Mouse (Mus musculus) T-cell, adult 2 months (primary cell): ENCODE data around the gene Kif17.

Experiments
- DNase-seq: peaks from one replicate; pipeline ENCODE4 v3.0.0; 2022; ENCODE audit warnings: low spot score

Kif17 gene

GRCm38 (mm10) chr4:138261843-138262681 lies 11.8 kb downstream of the Kif17 start:
- peak; percentile 82 for DNase-seq

DNA sequence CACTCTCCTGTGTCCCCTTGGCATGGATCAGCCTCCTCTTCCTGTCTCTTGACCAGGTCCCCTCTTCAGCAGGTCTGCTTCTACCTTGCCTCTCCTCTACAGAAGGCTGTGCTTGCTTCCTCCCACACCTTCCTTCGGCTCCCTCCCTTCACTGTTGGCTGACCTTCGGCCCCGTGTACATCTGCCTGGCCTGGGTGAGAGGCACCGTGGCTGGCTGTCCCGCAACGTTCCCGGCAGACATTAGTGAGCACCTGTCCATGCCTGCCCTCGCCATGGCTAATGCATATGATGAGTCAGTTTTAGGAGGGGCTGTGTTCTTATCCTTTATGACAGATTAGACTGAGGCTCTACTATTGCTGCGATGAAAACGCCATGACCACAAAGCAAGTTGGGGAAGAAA lies 17.6 kb downstream of the Kif17 start:
- DNase-seq: no peak

DNA sequence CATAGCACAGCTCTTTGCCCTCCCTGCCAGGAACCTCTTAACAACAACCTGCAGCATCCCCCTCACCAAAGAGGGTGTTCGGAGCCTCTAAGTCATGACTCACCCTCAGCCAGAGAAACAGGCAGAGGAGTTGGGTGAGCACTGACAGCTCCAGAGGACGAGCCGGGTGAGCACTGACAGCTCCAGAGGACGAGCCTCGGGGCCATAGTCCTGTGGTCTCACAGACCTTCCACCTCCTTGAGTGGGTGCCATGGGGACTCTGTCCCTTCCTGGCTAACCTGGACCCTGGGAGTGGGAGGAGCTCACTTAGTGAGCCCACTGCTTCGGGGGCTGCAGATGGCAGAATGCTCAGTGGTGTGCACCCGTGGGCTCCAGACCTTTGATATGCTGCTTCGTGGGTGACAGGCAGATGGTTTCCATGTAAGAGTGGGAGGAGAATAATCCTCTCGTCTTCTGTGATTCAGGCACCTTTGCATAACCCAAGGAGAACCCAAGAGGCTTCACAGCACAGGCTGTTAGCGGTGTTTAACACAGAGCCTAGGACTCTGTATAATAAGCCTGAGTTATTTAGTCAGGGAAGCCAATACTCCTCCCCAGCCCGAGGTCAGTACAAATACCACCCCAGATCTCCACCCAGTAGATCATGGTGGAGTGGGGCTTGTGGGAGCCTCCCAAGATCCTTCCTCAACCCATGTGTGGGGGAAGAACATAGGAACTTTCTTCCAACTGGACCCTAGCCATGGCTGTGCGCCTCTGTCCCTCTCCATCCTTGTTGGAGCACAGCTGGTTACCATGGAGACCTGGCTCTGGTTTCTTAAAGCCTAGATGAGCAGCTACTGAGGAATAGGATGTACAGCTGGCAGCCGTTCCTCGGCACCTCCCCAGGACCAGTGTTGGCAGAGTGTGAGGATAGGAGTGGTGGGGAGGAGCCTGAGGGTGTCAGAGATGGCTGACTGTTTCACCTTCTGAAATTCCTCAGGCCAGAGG lies 22.1 kb downstream of the Kif17 start:
- DNase-seq: no peak

DNA sequence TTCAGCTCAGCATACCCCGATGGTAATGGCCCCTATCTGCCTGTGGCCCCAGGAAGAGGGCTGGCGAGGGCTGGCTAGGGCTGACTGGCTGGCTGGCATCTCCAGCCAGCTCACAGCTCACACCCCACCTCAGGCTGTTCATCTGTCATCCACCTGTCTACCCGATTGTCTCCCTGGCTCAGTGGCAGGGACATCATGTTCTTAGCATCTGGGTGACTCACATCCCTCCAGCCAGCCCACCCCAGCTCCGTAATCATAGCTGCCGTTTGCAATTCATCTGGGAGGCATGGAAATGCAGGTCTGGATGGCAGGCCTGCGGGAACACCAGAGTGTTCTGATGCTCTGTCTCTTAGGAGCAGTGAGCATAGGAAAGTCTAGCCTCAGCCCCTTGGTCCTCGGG lies 28.1 kb downstream of the Kif17 start:
- no peak for DNase-seq

GRCm38 (mm10) chr4:138282834-138283233 lies 32.6 kb downstream of the Kif17 start:
- peak; percentile 82 for DNase-seq

GRCm38 (mm10) chr4:138286411-138286810 lies 36.2 kb downstream of the Kif17 start:
- DNase-seq: no peak

DNA sequence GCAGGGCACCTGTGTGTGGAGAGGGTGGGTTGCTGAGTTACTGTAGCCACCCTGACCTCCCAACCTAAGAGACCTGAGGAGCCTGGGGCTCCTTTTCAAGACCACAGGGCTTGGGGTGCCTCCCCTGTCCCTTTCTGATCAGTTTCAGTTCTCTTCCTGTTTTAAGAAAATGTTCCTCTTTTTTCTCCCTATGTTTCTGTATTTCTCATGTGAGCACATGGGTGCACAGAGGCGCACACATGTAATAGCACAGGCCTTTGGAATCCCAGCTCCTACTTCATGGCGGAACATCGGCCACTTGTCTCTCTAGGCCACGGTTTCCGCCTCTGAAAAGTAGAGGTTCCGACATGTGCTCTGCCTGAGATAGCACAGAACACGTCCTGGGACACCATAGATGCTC lies 38.5 kb downstream of the Kif17 start:
- DNase-seq: no peak

DNA sequence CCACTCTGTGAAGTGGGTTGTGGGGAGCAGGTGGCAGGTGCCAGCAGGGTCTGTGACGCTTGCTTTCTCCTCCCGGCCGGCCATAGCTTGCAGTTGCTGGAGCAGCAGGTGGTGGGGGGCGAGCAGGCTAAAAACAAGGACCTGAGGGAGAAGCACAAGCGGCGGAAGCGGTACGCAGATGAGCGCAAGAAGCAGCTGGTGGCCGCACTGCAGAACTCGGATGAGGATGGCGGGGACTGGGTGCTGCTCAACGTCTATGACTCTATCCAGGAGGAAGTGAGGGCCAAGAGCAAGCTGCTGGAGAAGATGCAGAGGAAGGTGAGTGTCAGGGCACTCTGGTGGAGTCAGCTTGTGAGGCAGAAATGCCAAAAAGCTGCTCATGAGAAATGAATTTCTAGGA lies 41.8 kb downstream of the Kif17 start:
- no peak for DNase-seq

- DNase-seq: no peak
Observed at GRCm38 (mm10) chr4:138293261-138293948, 43.2 kb downstream of the Kif17 start.

DNA sequence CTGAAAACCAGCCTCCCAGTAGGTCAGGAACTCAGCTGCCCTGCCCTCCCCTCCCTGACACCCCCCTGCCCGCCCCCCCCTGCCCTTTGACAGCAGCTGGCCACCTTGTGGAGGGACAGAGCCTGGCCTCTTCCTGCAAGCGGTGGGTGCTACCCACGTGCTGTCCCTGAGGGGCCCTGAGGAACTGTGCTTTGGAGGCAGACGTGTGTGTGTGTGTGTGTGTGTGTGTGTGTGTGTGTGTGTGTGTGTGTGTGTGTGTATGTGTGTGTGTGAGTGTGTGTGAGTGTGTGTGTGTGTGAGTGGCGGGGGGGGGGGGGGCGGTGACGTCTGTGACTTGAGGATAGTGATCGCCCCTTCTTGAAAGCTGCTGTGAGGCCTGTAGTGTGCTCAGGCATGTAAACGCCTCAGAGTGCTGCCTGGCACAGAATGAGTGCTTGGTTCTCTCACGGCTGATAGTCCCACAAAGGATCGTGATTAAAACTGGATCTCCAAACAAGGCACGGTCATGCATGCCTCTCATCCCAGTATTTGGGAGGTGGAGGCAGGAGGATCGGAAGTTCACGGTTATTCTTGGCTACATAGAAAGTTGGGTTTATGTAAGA lies 43.8 kb downstream of the Kif17 start:
- DNase-seq: no peak

DNA sequence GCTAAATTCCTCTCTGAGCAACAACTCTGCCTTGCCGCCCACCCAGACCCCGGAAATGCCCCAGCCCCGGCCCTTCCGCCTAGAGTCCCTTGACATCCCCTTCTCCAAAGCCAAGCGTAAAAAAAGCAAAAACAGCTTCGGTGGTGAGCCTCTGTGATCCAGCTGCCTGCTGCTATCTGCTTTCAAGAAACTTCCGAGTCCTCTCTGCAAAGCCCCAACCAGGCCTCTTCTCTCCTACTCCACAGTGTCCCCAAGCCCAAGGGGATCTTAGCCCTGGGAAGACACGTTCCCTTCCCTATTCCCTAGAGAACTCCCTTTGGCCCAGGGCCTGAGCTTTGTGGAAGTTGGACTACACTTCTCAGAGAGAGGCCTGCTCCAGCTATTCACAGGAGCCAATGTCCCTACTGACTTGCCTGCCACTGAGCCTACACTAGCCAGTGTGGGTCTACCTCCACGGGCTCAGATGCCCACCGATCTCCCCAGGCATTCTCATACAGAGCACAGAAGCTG lies 51.1 kb downstream of the Kif17 start:
- DNase-seq: no peak

DNA sequence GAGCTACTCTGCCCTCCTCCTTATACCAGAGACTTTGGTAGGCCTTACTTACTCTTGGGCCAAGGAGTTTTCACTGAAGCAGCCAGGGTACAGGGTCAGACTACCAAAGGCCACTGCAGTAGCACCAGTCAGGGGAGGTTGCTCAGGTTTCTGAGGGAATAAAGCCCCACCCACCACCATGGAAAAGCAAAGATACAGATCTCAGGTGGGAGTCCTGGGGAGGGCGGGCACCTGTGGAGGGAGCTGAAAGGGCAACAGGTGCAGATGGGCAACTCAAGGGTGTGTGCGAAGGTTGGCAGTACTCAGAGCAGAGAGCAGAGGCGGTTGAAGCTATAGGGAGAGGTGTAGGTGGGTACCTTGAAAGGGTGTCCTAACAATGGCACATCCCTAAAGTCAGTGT lies 52.8 kb downstream of the Kif17 start:
- DNase-seq: no peak

DNA sequence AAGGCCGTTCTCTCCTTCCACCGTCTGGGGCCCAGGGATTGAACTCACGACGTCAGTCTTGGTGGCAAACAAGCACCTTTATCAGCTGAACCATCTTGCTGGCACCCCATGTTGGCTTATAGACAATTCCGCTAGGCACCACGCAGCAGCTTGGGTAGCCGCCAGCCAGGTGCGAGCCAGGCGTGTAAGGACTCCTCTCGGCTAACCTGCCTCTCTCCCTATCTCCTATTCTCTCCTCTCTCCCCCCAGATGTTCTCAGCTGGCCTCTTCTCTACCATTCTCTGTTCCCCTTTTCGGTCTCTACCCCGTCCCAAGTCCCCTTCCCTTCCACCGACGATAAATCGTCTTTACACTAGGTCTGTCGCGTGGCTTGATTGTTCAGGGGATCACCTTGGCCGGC lies 53.5 kb downstream of the Kif17 start:
- no peak for DNase-seq

DNA sequence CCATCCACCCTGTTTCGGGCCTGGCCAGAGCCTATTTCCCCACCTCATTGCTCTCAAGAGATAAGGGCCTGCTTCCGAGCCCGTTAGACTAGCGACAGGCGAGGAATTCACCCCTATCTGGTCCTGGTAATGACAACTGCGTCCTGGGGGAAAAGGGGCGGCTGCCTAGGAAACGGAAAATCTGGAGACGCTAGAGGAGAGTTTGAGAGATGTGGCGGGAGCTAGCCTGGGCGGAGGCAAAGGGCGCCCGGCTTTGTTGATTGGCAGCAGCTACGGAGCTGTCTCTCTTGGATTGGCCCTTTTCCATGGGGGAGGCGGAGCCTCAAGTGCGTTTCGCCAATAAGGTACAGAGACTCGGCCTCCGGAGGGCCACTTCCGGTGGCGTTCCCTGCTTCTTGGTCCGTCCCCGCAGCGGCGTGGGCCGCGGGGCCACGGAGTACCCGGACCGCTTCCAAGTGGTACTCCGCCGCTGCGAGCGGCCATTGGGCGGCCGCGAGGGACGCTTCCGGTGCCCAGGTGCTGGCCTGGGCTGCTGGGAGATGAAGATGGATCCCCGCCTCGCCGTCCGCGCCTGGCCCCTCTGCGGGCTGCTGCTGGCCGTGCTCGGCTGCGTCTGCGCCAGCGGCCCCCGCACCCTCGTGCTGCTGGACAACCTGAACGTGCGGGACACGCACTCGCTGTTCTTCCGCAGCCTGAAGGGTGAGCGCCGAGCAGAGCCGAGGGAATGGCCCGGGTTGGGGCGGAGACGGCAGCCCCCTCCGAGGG lies 54.3 kb downstream of the Kif17 start, which contains the start of gene Ddost:
TSS of gene Ddost (plus strand) at position 391 of the 765 bp plus-strand sequence.
- DNase-seq: peak; percentile 98

DNA sequence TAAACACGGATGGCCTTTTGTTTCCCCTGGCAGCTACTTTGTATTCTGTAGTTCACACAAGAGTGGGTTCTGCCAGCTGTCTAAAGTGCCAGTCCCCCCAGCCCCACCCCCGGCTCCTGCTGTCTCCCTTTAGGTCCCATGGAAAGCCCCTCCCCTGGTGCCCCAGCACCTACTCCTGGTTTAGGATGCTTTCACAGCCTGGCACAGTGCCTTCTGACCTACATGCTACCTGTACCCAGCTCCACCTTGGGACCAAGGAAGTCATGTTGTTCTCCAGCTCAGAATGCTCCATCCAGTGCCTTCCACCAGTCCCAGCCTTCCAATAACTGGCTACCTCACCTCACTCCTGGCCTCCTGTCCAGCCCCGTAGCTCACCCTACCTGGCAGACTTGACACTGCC lies 56.8 kb downstream of the Kif17 start:
- no peak for DNase-seq

GRCm38 (mm10) chr4:138307739-138308138 lies 57.5 kb downstream of the Kif17 start:
- no peak for DNase-seq

- DNase-seq: no peak
Observed at GRCm38 (mm10) chr4:138310311-138310910, 60.2 kb downstream of the Kif17 start.

- DNase-seq: peak; percentile 49
Observed at GRCm38 (mm10) chr4:138311595-138311994, 61.4 kb downstream of the Kif17 start.

DNA sequence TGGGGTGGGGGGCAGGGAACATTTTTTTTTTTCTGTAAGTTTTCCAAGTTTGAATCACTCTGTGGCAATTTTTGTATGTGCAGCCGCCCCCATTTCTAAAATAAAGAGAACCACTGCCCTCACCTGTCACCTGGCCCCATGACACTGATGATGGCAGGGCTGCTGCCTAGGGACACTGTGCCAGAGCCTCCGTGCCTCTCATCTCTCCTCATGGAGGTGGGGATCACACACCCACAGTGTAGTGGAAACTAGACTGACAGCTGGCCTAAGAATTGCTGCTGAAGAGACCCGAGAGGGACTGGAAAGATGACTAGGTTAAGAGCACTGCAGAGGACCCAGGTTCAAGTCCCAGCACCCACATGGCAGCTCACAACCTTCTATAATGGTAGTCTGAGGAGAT lies 61.9 kb downstream of the Kif17 start:
- DNase-seq: no peak

- DNase-seq: no peak
Observed at GRCm38 (mm10) chr4:138313021-138313420, 62.8 kb downstream of the Kif17 start.
